Mouse (Mus musculus): ENCODE data around the gene H2-Q6.
"Not testable (repeated sequence)": the region's sequence is repeated elsewhere in the genome, so short reads cannot be mapped to it uniquely, and the experiment has no call there.

The H2-Q6 gene

DNA sequence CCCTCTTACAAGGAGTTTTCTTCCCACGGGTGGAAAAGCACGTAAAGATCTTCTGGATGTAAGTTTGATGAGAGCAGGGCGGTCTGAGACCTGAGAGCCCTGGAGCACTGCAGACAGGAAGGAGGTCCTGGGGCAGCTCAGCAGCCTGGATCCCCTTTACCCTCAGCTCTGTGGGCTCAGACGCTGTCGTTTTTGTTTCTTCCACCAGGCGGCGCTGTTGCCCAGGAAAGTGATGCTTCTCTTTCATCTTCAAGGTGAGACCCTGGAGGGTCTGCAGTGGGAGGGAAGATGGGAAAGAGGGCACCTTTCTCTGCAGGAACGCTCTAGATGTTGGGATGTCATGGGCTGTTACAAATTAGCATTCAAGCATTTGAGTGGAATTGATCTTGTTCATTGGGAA lies 10.2 kb downstream of the H2-Q6 start:
- peak; percentile 78 for DNase-seq (ENCODE audit: low spot score)

DNA sequence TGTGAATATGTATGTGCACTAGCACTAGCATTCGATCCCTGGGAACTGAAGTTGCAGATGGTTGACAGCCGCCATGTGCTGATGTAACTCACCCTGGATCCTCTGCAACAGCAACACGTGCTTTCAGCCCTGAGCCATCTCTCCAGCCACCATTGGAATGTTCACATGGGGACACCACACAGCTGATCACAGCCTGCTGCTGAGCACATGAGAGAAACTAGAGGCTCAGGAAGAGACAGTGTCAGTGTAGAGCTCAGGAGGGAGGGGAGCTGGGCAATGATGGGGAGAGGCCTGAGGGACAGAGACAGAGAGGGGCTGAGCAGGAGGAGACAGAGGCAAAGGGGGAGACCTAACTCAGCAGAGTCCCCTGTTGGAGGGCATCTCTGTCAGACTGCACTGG lies 10.9 kb downstream of the H2-Q6 start:
- DNase-seq (ENCODE audit: low spot score), result peak; percentile 0

DNA sequence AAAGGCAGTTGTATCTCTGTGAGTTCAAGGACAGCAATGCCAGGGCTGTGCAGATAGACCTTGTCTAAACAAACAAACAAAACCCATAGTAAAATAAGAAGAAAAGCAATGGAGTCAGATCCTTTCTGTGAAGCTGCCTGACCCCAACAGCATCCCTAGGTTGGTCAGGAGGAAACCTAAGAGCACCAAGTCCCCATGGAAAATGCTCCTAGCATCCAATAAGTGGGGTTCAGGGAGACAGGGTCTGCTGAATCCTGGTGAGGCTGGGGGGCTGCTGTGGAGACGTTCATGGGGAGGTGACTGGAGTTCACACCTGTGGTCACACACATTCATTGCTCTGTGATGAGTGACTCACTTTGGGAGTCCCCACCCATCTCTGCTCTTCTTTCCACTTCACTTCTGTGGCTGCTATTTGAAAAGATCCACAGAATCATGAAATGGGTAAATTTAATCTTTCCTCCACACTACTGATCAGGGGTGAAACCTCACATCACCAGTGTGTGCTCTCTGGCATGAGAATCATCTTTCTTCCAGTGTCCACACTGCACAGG lies 12.8 kb downstream of the H2-Q6 start:
- not testable (repeated sequence) for DNase-seq (ENCODE audit: low spot score)

DNA sequence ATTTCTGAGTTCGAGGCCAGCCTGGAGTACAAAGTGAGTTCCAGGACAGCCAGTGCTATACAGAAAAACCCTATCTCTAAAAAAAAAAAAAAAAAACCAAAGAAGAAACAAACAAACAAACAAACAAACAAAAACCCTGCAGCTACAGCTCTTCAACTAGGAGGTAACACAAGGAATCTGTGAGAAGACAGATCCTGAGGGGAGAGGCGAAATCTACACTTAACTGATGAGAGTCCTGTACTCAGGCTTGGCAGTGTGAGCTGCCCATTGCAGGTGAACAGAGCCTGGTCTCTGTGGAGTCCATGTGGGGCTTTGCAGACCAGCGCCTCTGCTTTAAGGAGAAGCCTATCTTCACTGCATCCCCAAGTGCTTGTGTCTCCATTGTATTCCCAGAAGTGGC lies 13.7 kb downstream of the H2-Q6 start:
- peak; percentile 1 for DNase-seq (ENCODE audit: low spot score)

DNA sequence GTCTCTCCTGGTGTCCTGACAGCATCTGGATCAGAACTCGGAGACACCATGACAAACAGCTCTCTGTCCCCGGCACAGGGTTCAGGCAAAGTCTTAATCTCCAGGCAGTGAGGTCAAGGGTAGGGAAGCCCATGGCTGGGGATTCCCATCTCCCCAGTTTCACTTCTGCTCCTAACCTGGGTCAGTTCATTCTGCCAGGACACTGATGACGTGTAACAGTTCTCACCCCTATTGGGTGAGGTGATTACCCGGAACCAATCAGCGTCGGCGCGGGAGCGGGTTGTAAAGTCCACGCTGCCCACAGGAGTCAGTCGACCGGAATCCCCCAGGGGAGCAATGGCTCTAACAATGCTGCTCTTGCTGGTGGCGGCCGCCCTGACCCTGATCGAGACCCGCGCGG lies 14.2 kb downstream of the H2-Q6 start, which contains the start of gene H2-Q7:
Gene H2-Q7 (plus strand): TSS at position 271 of the 400 bp plus-strand sequence.
- DNase-seq (ENCODE audit: low spot score), result peak; percentile 92

DNA sequence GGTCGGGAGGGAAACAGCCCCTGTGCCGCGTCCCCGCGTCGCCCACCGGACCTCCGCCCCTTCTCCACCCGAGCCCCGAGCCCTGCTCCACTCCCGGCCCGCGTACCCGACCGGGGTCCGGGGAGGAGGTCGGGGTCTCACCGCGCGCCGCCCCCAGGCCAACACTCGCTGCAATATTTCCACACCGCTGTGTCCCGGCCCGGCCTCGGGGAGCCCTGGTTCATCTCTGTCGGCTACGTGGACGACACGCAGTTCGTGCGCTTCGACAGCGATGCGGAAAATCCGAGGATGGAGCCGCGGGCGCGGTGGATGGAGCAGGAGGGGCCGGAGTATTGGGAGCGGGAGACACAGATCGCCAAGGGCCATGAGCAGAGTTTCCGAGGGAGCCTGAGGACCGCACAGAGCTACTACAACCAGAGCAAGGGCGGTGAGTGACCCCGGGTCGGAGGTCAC lies 14.7 kb downstream of the H2-Q6 start:
- peak; percentile 40 for DNase-seq (ENCODE audit: low spot score)

DNA sequence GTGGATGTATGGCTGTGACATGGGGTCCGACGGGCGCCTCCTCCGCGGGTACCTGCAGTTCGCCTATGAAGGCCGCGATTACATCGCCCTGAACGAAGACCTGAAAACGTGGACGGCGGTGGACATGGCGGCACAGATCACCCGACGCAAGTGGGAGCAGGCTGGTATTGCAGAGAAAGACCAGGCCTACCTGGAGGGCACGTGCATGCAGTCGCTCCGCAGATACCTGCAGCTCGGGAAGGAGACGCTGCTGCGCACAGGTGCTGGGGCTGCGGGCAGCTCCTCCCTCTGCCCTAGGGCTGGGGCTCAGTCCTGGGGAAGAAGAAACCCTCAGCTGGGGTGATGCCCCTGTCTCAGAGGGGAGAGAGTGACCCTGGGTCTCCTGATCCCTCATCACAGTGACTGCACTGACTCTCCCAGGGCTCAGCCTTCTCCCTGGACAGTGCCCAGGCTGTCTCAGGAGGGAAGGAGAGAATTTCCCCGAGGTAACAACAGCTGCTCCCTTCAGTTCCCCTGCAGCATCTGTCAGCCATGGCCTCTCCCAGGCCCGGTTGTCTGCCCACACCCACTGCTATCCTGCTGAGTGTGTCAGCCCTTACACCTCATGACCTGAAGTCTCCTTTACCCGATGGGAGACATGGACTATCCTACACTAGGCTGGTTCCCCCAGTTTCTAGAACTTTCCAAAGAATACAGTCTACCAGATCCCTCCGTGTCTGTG lies 15.4 kb downstream of the H2-Q6 start:
- DNase-seq (ENCODE audit: low spot score), result not testable (repeated sequence)

DNA sequence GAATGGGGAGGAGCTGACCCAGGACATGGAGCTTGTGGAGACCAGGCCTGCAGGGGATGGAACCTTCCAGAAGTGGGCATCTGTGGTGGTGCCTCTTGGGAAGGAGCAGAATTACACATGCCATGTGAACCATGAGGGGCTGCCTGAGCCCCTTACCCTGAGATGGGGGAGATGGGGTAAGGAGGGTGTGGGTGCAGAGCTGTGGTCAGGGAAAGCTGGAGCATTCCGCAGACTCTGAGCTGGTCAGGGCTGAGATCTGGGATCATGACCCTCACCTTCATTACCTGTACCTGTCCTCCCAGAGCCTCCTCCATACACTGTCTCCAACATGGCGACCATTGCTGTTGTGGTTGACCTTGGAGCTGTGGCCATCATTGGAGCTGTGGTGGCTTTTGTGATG lies 17.7 kb downstream of the H2-Q6 start:
- not testable (repeated sequence) for DNase-seq (ENCODE audit: low spot score)

DNA sequence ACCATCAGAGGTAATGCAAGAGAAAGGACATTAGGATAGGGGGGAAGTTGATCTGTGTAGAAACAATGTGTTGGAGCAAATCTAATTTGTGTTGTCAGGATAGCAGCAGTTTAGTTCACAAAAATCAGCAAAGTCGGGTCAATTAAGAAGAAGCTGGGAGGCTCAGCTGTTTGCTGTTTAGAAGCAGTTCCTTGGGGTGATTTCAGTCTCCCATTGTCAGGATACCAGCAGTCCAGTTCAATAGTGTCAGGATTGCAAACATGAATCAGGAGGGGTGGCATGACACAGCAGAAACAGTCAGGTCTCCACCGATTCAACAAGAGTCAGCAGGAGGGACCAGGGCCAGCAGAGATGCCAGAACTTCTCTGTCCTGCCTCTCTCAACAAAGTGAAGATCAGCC lies 19.9 kb downstream of the H2-Q6 start:
- not testable (repeated sequence) for DNase-seq (ENCODE audit: low spot score)

DNA sequence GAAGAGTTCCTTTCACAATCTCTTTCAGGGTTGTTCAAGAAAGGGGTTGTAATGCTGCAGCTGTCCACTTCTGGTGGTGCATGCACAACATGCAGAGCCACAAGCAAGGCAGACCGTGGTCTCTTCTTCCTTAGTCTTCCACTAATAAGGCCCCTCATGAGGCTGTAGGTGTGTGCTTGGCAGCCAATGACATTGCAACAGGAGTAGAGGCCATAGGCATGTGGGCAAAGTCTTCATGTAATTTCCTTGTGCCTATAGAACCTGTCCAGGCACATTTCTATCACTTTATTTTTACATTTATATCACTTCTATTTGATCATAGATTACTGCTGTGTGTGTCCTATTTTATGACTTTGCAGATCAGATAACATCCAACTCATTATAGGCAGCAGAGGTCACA lies 33.6 kb downstream of the H2-Q6 start:
- DNase-seq (ENCODE audit: low spot score), result not testable (repeated sequence)

DNA sequence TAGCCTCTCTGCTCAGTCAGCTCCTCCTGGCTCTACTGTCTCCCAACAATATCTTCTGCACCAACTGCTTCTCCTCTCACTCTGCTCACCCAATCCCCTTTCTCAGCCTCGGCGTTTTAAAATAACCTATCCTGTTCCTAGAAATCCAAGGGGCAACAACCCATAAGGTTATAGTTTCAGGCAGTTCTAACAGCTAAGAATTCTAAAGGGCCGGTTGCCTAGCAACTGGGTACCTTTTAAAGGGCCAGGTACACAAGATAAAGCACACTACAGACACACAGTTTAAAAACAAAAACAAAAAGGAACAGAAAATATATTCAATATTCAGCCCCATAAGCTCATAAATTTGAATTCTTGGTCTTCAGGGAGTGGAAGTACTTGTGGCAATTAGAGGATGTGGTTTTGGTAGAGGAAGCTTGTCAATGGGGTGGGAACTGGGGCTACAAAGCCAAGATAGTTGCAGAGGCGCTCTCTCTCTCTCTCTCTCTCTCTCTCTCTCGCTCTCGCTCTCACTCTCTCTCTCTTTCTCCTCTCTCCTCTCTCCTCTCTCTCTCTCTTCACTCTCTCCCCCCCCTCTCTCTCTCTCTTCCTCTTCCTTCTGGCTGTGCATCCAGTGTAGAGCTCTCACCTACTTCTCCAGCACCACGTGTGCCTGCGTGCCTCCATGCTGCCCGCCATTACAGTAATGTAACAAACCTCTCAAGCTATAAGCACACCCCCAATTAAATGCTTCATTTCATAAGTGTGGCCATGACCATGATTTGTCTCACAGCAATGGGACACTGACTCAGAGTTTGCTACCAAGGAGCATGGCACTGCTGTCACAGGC lies 36.1 kb downstream of the H2-Q6 start:
- not testable (repeated sequence) for DNase-seq (ENCODE audit: low spot score)

DNA sequence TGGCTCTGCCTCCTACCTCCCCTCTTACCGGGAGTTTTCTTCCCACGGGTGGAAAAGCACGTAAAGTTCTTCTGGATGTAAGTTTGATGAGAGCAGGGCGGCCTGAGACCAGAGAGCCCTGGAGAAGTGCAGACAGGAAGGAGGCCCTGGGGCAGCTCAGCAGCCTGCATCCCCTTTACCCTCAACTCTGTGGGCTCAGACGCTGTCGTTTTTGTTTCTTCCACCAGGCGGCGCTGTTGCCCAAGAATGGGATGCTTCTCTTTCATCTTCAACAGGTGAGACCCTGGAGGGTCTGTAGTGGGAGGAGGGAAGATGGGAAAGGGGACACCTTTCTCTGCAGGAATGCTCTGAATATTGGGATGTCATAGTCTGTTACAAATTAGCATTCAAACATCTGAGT lies 41.0 kb downstream of the H2-Q6 start:
- DNase-seq (ENCODE audit: low spot score), result peak; percentile 72

DNA sequence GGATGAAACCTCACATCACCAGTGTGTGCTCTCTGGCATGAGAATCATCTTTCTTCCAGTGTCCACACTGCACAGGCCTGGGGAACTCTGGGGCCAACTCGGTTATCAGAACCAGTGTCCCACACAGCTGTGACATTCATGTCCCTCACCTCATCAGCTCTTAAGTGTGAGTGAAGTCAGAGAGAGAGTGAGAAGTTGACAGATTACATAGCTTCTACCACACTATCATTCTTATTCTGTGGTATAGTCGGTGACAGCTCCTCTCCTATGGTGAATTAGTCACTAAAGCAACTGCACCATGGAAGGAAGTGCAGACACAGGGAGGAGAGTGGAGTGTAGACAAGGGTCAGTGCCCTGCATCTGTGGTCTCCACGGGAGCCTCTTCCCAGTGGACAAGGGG lies 44.3 kb downstream of the H2-Q6 start:
- not testable (repeated sequence) for DNase-seq (ENCODE audit: low spot score)

DNA sequence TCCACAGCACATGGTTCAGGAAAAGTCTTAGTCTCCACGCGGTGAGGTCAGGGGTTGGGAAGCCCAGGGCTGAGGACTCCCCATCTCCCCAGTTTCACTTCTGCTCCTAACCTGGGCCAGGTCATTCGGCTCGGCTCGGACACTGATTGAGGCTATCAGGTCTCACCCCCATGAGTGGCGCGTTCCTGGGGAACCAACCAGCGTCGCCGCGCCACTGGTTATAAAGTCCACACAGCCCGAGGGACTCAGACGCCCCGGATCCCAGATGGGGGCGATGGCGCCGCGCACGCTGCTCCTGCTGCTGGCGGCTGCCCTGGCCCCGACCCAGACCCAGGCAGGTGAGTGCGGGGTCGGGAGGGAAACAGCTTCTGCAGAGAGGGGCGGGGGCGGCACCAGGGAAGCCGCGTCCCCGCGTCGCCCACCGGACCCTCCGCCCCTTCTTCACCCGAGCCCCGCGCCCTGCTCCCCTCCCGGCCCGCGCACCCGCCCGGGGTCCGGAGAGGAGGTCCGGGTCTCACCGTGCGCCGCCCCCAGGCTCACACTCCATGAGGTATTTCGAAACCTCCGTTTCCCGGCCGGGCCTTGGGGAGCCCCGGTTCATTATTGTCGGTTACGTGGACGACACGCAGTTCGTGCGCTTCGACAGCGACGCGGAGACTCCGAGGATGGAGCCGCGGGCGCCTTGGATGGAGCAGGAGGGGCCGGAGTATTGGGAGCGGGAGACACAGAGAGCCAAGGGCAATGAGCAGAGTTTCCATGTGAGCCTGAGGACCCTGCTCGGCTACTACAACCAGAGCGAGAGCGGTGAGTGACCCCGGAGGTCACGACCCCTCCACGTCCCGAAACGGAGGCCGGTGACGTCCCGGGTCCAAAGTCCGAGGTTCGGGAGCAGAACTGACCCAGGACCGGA lies 45.4 kb downstream of the H2-Q6 start, which contains the start of gene H2-Q10:
Gene H2-Q10 (plus strand): TSS at position 248 of the 910 bp plus-strand sequence.
- DNase-seq (ENCODE audit: low spot score), result peak; percentile 40
